Mouse (Mus musculus) kidney, postnatal 10 days (tissue): Measurements from ENCODE around the gene Krtap29-1.

Experiments used
- DNase-seq: peaks from one replicate; pipeline ENCODE4 v3.0.0; 2021; ENCODE audit warnings: mixed read lengths

Krtap29-1 gene

DNA sequence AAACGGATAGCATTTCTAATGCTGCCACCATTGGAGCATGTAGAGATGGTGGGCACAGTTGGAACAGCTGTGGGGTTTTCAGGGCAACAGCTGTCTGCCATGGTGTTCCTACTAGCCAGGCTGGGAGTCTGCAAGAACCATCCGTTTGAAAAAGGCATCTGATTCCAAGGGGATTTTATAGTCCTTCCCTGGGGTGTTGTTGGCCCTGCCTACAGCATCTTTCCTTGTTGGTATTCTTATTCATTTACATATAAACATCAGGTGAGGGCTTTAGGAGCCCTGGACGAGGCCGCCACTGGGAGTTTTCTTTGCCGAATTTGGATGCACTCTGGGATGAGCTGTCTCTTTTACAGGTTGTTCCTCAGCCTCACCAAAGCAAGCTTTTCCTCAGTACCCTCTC lies at the start of gene Krtap29-1:
Krtap29-1 (minus strand) TSS at position 101 of the 400 bp plus-strand sequence.
- no peak for DNase-seq

DNA sequence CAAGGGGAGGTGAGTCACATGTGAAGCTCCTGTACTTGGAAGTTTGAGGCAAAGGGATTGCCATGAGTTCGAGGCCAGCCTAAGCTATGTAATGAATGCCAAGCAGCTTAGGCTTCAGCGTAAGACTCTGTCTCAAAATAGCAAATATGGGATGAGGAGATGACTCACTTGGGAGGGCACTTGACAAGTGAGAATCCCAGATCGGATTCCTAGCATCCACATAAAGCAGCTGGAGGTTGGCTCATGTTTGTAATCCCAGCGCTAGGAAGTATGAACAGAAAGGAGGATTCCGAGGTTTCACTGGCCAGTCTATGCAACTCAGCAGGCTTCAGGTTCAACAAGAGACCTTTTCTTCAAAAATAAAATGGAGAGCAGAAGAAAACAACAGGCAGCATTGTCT lies 42.6 kb upstream of the Krtap29-1 start:
- no peak for DNase-seq

DNA sequence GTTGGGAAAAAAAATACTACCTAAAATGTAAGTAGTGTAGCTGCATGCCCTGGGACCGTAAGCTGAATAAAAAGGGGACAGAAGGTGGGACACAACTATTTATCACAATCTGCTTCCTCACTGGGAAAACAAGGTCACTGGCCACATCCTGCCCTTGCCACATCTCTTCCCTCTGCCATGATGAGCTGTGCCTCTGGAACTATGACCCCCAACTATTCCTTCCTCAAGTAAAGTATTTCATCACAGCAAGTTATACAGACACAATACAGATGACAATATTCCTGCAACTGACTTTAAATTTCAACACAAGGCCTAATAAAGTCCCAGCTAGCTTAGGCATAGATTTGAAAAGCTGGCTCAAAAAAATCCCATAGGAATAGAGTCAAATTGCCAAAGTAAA lies 40.6 kb upstream of the Krtap29-1 start:
- no peak for DNase-seq

DNA sequence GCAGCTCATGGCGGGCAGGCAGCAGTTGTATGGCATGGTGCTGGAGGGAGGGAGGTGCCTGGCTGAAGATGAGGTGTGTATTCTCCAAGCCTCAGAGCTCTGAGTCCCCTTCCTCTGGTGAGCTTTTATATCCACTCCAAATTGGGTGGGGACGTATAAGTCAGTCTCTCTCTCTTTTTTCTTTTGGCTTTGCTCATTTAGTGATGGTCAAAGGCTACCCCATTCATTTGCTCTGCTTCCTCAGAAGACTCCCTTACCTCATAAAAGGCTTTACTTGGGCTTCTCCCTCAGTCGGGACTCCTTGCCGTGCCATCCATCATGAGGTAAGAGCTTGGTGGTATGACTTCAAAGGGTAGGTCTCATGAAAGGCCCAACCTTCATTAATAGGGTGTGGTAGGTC lies 37.3 kb upstream of the Krtap29-1 start, which contains the start of gene Krt33a:
Krt33a (minus strand) TSS at position 101 of the 400 bp plus-strand sequence.
- no peak for DNase-seq

DNA sequence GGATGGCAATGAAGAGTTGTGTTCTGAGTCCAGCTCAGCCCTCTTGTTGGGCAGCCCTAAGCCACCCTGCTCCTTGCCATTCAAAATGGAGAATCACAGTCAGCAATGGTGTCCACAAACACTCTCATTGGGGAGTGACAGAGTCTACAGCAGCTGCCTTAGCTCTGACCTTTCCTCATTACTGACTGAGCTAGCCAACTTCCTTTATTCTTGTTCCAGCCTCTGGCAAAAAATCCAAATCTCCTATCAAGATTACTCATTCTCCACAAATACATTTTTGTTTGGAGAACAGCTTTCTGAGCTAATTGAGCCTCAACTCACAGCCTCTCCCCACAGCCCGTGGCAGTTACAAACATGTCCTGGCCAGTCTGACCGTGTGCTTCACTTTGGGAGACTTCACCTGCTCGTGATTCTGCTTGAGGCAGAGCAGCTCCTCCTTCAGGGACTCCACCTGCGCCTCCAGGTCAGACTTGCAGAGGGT lies 34.9 kb upstream of the Krtap29-1 start:
- DNase-seq, result peak; percentile 9

DNA sequence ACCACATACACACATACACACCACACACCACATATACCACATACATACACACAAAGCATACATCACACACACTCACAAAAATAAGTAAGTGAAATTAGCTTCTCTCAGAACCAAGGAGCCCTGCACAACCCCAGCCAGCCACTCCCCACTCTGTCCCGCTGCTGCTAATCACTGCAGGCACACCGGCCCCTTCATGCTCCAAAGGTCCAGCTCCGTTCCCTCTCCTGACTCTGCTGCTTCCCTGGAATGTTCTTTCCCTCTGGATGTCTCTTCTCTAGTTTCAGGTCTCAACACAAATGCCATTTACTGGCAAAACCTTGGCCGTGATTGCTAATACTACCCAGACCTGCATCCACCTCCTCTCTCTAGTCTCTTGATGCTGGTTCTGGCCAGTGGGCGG lies 31.8 kb upstream of the Krtap29-1 start:
- no peak for DNase-seq

DNA sequence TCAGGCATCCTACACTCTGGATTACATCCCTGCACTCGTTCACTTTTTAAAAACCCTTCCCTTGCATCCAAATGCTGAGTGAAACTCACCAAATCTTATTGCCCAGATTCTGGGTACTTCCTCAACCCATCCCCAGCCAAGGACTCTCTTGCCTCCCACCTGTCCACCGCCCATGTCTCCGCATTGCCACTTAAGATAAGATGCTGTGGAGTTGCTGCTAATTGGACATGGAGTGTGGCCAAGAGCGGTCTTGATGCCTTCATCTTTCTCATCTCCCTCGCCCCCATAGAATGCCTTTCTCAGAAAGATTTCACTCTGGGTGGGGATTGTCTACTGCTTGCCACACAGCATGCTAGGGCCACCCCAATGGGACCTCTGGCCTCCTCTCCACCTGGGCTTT lies 29.5 kb upstream of the Krtap29-1 start:
- no peak for DNase-seq

DNA sequence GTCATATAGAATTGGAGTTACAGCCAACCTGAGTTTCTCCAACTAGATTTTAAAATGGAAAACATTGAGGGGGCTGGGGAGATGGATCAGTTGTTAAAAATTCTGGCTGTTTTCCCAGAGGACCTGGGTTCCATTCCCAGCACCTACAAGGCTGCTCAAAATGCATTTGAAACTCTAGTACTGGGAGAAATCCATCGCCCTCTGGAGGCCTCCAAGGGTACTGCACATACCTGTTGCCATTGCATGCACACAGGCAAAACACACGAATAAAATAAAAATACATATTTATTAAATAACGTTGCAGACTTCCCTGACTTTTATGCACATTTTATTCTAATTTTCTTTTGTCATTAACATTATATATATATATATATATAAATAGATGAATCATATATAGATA lies 27.8 kb upstream of the Krtap29-1 start:
- DNase-seq, result no peak

DNA sequence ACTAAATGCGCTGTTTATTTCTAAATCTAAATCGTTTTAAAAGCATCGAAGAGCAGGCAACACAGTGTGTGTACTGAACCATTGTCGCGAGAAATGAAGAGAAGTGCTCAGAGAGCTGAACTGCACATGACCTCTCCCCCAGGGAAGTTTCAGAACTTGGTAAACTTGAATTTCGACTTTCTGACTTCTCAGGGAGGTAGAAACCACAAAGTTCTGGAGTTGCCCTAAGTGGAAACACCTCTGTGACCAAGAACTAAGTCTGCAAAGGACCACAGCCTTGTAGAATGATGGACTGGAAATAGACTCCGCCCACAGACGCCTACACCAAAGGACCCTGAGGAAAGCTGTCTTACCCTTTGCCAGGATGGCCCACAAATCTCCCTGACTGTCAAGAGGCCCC lies 27.1 kb upstream of the Krtap29-1 start:
- DNase-seq, result no peak

DNA sequence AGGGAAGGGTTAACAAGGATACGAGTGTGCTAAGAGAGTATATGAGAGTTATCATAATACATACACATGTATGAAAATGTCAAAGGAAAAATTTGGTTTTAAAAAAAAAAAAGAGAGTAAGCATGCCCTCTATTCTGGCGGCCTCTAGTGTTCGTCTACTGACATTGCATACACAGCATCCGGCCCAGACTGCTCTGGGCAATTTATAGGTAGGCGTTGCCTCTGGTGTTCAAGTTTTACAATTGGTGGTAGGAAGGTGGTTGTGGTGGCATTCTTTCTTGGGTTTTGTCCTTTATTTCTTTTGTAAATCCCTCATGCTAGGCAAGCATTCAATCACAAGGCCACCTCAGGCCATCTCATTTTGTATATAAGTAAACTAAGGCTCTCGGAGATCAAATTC lies 26.0 kb upstream of the Krtap29-1 start:
- DNase-seq, result peak; percentile 70

DNA sequence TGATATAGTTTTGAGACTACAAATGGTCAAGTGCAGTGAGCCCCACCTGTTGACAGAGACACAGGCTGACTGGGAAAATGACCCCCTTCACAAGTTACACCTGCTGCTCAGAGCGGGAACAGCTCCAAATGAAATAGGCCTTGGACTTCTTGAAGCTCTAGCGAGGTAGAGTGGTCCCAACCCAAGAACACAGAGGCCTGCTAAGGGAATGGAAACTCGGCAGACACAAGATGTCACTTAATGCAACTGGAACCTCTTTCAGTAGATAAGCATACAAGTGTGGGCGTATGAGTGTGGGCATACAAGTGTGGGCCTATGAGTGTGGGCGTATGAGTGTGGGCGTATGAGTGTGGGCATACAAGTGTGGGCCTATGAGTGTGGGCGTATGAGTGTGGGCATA lies 20.2 kb upstream of the Krtap29-1 start:
- no peak for DNase-seq

DNA sequence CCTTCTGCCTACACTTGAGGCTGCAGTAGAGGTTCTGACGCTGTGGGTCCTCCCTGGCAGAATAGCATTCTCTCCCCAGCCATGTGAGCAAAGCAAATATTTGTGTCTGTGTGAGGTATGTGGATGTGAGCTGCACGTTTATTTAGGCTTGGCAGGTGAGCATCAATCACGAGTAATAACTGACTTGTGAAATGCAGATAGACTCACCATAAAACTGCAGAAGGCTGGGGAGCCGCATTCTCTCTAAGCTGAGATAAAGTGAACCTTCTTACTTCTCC lies 15.5 kb upstream of the Krtap29-1 start:
- no peak for DNase-seq

DNA sequence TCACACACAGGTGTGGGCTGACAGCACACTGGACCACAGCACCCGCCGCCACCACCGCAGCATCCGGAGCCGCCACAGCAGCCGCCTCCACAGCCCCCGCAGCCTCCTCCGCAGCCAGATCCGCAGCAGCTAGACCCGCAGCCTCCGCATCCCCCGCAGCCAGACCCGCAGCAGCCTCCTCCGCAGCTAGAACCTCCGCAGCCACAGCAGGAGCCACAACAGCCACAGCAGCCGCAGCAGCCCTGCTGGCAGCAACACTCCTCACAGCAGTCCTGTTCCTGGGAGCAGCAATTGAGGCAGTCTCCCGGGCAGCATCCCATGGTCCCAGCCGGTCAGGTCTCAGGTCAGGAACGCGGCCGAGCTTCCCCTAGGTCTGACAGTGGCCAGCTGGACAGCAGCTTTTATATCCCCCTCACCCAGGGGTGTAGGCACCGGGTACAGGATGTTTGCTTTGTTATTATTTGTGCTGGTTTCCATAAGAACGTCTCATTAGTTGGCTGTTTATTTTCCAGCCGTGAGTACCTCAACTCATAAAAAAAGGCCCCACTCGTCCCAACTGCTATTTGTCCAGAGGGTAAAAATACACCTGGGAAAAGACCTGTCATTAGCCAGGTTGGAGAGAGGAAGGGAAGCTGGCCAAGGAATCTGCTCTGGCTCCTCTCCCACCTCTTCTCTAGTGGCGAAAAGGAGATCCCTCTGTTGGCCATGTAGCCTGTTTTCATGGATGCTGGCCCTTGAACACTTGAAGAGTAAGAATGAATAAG lies 14.9 kb upstream of the Krtap29-1 start, which contains the start of gene Krtap17-1:
Krtap17-1 (minus strand) TSS at position 375 of the 764 bp plus-strand sequence.
- DNase-seq, result no peak

DNA sequence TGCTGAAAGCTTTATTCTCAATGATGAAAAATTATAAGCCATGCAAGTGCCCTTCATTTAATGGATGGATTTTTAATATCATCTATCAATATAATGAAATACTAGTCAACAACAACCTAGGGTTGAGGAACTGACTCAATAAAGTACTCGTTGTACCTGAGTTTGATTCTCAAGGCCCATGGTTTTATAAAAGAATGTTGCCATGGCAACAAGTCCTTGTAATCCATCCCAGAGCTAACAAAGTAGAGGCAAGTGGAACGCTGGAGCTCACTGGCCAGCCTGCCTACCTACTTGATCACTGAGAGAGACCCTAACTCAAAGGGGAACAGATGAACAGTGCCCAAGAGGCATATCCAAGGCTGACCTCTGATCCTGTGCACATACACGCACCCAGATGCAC lies 11.7 kb upstream of the Krtap29-1 start:
- DNase-seq, result no peak

DNA sequence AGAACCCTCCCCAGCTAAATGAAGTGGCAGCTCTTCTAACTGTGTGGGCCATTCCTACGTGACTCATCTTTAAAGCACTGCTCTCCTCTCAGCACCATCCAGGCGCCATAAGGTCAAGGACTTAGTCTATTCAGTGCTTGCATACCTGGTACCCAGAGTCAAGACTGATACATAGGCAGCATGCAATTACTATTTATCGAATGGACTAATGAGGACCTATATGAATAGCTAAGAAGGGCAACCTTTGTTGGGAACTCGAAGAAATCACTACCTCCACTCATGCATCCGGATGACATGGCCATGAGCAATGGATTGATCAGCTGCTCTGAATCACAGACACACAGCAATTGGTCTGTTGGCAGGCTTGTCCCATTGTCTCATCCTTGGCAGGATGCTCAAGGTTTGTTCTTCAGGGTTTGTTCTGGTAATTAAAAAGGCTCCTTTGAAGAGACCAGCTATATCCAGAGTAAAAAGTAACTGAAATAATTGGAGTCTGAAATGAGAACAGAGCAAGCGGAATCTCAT lies 11.1 kb upstream of the Krtap29-1 start:
- no peak for DNase-seq

DNA sequence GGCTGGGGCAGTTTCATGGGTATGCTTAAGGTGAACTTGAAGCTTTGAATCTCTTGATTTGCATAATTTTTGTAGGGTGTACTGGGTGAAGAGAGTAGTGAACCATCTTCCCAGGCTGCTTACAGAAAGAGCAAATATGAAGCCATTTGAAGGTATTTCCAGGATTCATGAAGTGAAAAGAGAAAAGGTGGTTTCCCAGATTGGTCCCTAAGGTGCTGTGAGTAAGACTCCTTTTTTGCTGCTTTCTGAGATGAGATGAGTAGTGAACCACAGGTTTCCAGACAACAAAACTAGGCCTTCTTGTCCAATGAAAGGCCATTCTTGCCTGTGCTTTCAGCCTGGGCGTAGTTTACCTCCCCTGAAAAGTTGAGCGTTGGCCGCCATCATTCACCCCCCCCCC lies 9.7 kb upstream of the Krtap29-1 start:
- DNase-seq, result no peak

DNA sequence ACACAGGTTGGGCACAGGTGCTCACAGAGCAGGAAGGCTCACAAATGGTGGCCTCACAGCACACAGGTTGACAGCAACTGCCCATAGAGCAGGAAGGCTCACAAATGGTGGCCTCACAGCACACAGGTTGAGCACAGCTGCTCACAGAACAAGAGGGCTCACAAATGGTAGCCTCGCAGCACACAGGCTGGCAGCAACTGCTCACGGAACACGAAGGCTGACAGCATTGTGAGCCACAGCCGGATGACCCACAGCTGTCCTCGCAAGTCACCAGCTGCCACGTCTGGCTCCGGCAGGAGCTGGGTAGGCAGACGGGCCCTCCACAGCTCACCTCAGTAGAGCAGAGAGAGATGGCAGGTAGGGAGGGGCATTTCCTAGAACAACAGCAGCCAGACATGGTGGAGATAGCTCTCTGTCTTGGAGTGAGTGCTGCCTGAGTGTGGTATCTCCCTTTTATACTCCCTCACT lies 7.4 kb upstream of the Krtap29-1 start, which contains the start of gene Krtap16-1:
Krtap16-1 (minus strand) TSS at position 418 of the 468 bp plus-strand sequence.
- no peak for DNase-seq

DNA sequence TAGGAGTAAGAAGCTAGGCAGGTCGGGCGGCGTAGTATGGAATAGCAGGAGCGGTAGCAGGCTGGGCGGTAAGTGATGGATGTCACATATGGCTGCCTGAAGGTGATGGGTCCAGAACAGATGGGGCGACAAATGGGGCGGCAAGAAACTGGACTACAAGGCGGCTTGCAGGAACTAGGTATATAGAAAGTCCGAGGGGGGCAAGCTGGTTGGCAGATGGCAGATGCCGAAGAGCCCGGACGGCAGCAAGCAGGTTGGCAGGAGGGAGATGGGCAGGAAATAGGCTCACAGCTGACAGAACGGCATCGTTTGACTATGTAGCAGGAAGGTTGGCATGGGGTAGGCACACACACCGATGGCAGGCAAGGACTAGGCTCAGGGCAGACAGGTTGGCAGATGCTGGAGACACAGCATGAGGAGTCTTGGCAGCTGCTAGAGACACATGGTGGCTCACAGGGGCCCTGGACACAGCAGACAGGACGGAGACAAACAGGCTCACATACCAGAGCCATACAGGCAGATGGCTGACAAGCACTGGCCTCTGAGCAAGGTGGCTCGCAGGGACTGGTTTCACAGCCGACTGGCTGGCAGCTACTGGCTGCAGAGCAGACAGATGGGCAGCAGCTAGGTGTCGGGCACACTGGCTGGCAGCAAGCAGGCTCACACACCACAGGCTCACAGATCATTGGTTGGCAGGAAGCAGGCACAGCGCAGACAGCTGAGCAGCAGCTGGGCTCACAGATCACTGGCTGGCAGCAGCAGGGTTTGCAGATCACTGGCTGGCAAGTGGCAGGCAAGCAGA lies 6.6 kb upstream of the Krtap29-1 start:
- DNase-seq, result peak; percentile 12

DNA sequence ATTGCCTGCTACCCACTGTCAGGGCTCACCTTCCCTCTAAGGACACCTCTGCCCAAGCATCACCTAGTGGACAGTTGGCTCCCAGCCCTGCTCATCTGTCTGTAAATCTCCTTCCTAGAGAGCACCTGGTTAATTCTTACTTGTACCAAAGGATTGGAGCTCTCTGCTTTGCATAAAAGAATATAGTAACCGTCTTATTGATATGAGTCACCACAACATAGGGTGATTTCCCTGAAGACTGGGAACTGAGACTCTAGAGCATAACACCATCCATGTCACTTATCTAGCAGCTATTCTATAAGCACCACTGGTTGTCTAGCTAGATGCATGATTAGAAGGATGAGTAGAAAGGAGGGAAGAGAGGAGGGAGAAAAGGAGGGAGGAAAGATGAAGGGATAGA lies 4.6 kb upstream of the Krtap29-1 start:
- no peak for DNase-seq

DNA sequence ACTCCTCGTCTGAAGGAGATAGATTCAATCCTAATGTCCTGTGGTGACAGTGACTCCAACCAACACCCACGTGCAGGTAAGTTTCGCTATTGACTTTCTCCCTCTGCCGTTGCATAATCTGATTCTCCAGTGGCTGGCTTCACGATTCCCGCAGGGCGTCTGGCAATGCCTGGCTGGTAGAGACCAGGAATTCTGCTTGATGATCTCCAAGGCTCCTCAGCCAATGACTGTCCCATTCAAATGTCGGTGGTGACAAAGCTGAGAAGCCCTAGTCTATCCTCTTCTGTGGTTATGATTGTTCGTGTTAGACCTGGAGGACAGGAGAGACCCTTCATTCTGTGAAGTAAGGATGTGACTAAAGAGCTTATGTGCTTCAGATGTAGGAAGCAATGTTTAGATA lies 3.9 kb upstream of the Krtap29-1 start:
- no peak for DNase-seq

DNA sequence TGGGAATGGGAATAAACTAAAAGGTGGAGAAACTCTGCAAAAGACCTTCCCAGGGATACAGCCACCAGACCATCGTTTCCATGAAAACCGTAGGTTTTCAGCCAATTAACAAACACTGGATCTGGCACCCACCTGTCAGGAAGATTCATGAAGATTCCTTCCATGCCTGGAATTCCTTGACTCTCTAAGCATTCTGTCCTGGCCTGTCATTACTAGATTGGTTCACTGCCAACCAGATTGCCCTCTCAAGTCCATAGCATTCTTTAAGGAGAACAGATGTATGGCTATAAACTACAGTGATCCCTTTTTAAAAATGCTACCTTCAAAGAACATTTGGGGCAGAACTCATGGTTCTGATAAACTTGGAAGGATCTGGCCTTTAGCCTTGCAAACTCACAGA lies 12.9 kb downstream of the Krtap29-1 start:
- no peak for DNase-seq

DNA sequence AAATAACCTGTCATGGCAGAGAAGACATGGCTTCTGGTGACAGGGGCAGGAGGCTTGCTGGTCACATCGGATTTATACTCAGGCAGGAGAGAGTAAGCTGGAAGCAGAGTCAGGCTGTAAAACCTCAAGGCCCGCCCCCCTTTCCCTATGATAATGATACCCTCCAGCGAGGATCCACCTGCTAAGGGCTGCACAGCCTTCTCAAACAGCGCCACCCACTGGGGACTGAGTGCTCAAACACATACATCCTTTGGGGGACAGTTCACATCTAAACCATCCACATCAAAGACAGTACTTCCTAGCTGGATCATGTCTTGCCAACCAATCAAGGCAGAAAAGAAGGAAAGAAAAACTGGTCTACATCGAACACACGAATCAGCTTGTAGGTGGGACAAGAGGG lies 14.6 kb downstream of the Krtap29-1 start:
- DNase-seq, result no peak

DNA sequence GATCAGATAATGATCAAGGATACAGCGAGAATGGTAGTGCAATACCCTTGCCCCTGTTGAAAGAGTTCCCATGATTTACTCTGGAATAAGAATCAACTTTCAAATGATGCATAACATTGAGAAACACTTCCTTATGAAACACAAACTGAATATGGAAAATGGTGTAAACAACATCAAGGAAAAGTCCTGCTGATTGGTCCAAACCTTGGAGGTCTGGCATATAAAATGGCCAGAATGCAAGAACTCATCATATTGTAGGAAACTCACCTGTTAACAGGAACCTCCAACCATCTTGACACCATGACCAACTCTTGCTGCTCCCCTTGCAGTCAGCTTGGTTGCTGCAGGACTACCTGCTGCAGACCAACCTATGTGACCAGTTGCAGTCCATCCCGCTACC lies 30.7 kb downstream of the Krtap29-1 start, which contains the start of gene Krtap9-5:
Krtap9-5 (plus strand) TSS at position 301 of the 400 bp plus-strand sequence.
- no peak for DNase-seq
